Mouse (Mus musculus): ENCODE data around the gene Add2. TPM values are rescaled to one million over a fixed set of nuclear protein-coding genes. Genes with fewer than 3 reads are reported as not detected.

The Add2 gene
- polyA plus RNA-seq, 1 experiment from 2014 or later, result 19.1 TPM

DNA sequence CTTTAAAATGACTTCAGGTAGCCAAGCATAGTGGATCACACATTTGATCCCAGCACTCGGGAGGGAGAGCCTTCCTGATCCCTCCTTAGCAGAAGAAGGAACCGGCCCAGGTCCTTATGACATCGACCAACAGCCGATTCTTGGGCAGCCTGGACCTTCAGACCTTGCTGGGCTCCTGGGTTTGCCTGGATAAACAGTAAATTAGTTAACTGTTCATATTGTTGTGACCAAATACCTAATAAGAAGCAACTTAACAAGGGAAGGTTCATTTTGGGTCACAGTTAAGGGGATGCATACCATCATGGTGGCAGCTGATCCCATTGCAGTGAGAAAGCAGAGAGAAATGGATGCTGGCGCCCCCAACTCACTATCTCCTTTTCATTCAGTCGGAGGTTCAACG lies 124.2 kb downstream of the Add2 start:
- Histone ChIP-seq H3K36me3 (replicated peaks; ENCODE audit: control insufficient read depth, insufficient read depth, low read depth, low read length) (no peaks in the 10 kb centered on the region), H3K4me2 (ENCODE audit: low read depth, low read length) (no peak overlapping the region), H3K27me3 (ENCODE audit: control insufficient read depth, insufficient read depth, low read length) (no peaks in the 10 kb centered on the region), H3K4me3 (ENCODE audit: low read depth, low read length) (no peak overlapping the region), H3K9me3 (replicated peaks; ENCODE audit: control insufficient read depth, low read length) (no peaks in the 10 kb centered on the region), H3K27ac (replicated peaks; ENCODE audit: low read depth, low read length) (no peak overlapping the region), H3K4me1 (ENCODE audit: control insufficient read depth, insufficient read depth, low read length) (no peaks in the 10 kb centered on the region), H3K9ac (replicated peaks; ENCODE audit: low read length) (no peak overlapping the region)
- 92% methylated on average over 7 of the region's 7 CpGs for WGBS
- ATAC-seq (replicated peaks; ENCODE audit: insufficient number of reproducible peaks, low FRiP score, low TSS enrichment, low read depth) (no peak), DNase-seq (ENCODE audit: low spot score) (no peak)

DNA sequence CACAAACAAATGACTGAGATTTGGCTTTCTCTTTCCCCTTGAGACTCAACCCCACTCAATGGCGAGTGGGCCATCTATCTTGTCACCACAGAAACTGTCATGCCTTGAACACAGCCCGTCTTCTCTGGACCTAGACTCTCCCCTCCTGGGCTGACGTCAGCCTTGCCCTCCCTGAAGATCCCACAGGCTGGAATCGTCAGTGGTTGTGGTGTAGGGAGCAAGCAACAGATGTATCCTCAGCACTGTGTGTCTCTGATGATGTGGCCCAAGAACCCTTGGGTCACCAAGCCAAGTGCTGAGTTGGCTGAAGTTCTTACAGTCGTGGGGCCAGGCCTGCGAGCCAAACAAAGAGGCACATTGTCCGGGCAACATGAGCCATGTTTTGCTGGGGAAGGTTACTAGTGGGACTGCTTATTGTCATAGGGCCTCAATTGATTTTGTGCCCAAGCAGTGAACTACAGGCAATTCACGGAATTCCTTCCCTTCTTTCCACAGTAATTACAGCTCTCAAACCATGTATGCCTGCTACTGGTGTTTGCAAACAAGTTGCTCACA lies 125.0 kb downstream of the Add2 start:
- no peaks in the 10 kb centered on the region for H3K36me3 ChIP-seq (replicated peaks; ENCODE audit: control insufficient read depth, insufficient read depth, low read depth, low read length)
- no peaks in the 10 kb centered on the region for H3K27me3 ChIP-seq (ENCODE audit: control insufficient read depth, insufficient read depth, low read length)
- WGBS, result 56% methylated on average over 8 of the region's 8 CpGs

DNA sequence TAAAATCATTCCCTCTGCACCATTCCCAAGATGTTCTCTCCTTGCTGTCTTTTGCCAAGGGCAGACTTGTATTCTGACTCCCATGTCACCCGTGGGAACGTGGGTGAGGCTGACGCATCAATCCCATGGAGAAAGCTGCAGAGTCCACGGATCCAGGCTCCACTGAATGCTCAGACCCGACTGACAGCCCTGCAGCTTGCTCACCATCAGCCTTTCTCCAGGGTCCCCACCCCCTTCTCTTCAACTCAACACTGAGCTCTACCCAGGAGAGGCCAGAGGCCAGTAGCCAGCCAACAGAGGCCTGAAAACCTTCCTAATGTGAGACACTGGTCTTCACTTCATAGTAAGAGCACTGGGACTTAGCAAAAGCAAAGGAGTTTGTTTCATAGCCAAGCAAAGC lies 125.5 kb downstream of the Add2 start:
- no peak for ATAC-seq (replicated peaks; ENCODE audit: insufficient number of reproducible peaks, low FRiP score, low TSS enrichment, low read depth)
- Histone ChIP-seq H3K4me2 (ENCODE audit: low read depth, low read length) (no peak overlapping the region), H3K27ac (replicated peaks; ENCODE audit: low read depth, low read length) (no peak overlapping the region), H3K9ac (replicated peaks; ENCODE audit: low read length) (no peak overlapping the region), H3K4me3 (ENCODE audit: low read depth, low read length) (no peak overlapping the region), H3K4me1 (ENCODE audit: control insufficient read depth, insufficient read depth, low read length) (no peaks in the 10 kb centered on the region), H3K9me3 (replicated peaks; ENCODE audit: control insufficient read depth, low read length) (no peaks in the 10 kb centered on the region), H3K27me3 (ENCODE audit: control insufficient read depth, insufficient read depth, low read length) (no peaks in the 10 kb centered on the region), H3K36me3 (replicated peaks; ENCODE audit: control insufficient read depth, insufficient read depth, low read depth, low read length) (no peaks in the 10 kb centered on the region)
- 74% methylated on average over 5 of the region's 5 CpGs for WGBS
- no peak for DNase-seq (ENCODE audit: low spot score)

More for the DNA sequence above, 125.0 kb downstream of the Add2 start:
- Histone ChIP-seq H3K4me3 (ENCODE audit: low read depth, low read length) (no peak overlapping the region), H3K27ac (replicated peaks; ENCODE audit: low read depth, low read length) (no peak overlapping the region), H3K9me3 (replicated peaks; ENCODE audit: control insufficient read depth, low read length) (no peaks in the 10 kb centered on the region), H3K4me1 (ENCODE audit: control insufficient read depth, insufficient read depth, low read length) (no peaks in the 10 kb centered on the region), H3K9ac (replicated peaks; ENCODE audit: low read length) (no peak overlapping the region), H3K4me2 (ENCODE audit: low read depth, low read length) (no peak overlapping the region)
- no peak for DNase-seq (ENCODE audit: low spot score)
- no peak for ATAC-seq (replicated peaks; ENCODE audit: insufficient number of reproducible peaks, low FRiP score, low TSS enrichment, low read depth)

DNA sequence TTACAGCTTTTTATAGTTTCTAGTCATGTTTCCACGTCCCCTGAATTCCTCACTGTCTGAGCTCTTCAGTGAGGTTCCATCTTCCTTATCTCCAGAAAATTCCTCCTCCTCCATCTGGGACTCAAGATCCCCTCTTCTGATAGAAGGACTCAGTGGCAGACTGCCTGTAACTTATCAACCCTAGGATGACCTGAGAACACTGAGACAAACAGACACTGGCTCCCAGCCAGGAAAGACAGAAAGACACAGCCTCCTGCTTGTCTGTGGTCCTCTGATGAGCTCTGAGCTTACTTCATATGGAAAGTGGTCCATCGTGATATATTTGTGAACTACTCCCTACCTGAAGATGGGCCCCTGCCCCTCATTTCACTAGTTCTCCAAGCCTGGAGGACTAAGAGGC lies 126.0 kb downstream of the Add2 start:
- no peaks in the 10 kb centered on the region for H3K9me3 ChIP-seq (replicated peaks; ENCODE audit: control insufficient read depth, low read length)
- whole genome bisulfite sequencing, result 84% methylated on average over 2 of the region's 2 CpGs
- ATAC-seq (replicated peaks; ENCODE audit: insufficient number of reproducible peaks, low FRiP score, low TSS enrichment, low read depth), result no peak

DNA sequence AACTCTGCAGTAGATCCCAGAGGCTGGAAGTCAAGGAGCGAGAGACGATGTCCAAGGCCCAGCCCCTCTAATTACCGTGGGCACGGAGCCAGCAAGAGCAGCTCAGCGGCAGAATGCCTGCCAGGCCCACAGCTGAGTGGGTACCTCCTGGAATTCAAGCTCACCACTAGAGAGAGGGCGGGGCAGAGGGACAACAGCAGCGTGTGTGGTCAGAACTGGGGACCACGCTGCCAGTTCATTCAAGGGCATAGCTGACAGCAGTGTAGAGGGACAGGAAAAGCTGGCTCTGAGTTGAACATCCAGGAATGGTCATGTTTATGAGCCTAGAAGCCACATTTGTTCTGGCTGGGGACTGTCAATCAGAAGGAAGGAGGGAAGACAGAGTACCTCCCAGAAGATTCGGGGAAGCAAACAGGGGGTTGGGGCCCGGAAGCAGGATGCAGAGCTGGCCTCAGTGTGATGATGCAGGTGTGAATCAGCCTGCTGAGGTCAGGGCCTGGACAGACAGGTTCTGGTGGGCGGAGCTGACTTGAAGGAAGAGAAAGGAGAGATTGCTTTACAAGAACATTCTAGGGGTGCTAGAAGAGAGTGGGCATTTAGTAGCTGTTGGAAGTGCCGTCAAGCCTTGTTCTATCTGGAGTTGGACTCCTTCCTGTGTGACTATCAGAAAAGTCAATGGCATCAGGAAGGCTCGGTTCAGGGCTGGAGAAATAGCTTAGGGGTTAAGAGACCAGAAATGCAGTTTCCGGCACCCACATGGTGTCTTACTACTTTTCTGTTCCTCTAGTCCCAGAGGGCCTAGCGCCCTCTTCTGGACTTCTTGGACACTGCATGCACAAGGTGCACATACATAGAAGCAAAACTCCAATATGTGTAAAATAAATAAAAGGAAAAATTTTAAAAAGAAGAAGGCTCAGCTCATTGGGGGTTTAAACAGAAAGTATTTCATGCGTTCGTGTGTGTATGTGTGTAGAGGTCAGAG lies 129.1 kb downstream of the Add2 start:
- Histone ChIP-seq H3K27ac (replicated peaks; ENCODE audit: low read depth, low read length) (no peak overlapping the region), H3K36me3 (replicated peaks; ENCODE audit: control insufficient read depth, insufficient read depth, low read depth, low read length) (no peaks in the 10 kb centered on the region), H3K4me2 (ENCODE audit: low read depth, low read length) (no peak overlapping the region), H3K4me3 (ENCODE audit: low read depth, low read length) (no peak overlapping the region), H3K9me3 (replicated peaks; ENCODE audit: control insufficient read depth, low read length) (no peaks in the 10 kb centered on the region), H3K9ac (replicated peaks; ENCODE audit: low read length) (no peak overlapping the region), H3K4me1 (ENCODE audit: control insufficient read depth, insufficient read depth, low read length) (no peaks in the 10 kb centered on the region), H3K27me3 (ENCODE audit: control insufficient read depth, insufficient read depth, low read length) (no peaks in the 10 kb centered on the region)
- DNase-seq (ENCODE audit: low spot score) (no peak), ATAC-seq (replicated peaks; ENCODE audit: insufficient number of reproducible peaks, low FRiP score, low TSS enrichment, low read depth) (no peak)
- 77% methylated on average over 17 of the region's 17 CpGs for WGBS

More for the DNA sequence above, 126.0 kb downstream of the Add2 start:
- no peak overlapping the region for H3K9ac ChIP-seq (replicated peaks; ENCODE audit: low read length)
- DNase-seq (ENCODE audit: low spot score), result no peak
- H3K4me1 ChIP-seq (ENCODE audit: control insufficient read depth, insufficient read depth, low read length), result no peaks in the 10 kb centered on the region
- no peak overlapping the region for H3K4me3 ChIP-seq (ENCODE audit: low read depth, low read length)
- no peaks in the 10 kb centered on the region for H3K36me3 ChIP-seq (replicated peaks; ENCODE audit: control insufficient read depth, insufficient read depth, low read depth, low read length)
- no peaks in the 10 kb centered on the region for H3K27me3 ChIP-seq (ENCODE audit: control insufficient read depth, insufficient read depth, low read length)
- H3K27ac ChIP-seq (replicated peaks; ENCODE audit: low read depth, low read length), result no peak overlapping the region
- H3K4me2 ChIP-seq (ENCODE audit: low read depth, low read length), result no peak overlapping the region

DNA sequence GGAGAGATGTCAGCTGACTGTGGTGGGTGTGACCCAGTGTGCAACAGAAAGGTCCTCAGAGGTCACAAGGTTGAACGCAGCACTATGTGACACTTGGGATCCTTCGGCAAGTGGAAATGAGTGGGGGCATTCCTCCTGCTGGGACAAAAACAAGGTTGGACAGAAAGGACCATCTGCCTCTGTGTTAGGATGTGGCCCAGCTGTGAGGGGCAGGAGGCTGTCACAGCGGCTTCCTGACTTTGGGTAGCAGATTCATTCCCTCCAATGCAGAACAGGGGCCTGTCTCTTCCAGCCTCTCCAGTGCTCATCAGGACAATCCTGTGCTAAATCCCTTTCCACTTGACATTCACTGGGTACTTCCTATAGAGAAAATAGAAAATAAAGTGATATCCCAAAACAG lies 132.4 kb downstream of the Add2 start:
- ATAC-seq (replicated peaks; ENCODE audit: insufficient number of reproducible peaks, low FRiP score, low TSS enrichment, low read depth) (no peak), DNase-seq (ENCODE audit: low spot score) (no peak)
- 48% methylated on average over 3 of the region's 3 CpGs for WGBS
- H3K9me3 ChIP-seq (replicated peaks; ENCODE audit: control insufficient read depth, low read length), result no peaks in the 10 kb centered on the region
- H3K4me2 ChIP-seq (ENCODE audit: low read depth, low read length), result no peak overlapping the region
- H3K4me1 ChIP-seq (ENCODE audit: control insufficient read depth, insufficient read depth, low read length), result no peaks in the 10 kb centered on the region
- no peaks in the 10 kb centered on the region for H3K27me3 ChIP-seq (ENCODE audit: control insufficient read depth, insufficient read depth, low read length)
- H3K9ac ChIP-seq (replicated peaks; ENCODE audit: low read length), result no peak overlapping the region
- no peak overlapping the region for H3K4me3 ChIP-seq (ENCODE audit: low read depth, low read length)
- H3K27ac ChIP-seq (replicated peaks; ENCODE audit: low read depth, low read length), result no peak overlapping the region
- H3K36me3 ChIP-seq (replicated peaks; ENCODE audit: control insufficient read depth, insufficient read depth, low read depth, low read length), result no peaks in the 10 kb centered on the region

DNA sequence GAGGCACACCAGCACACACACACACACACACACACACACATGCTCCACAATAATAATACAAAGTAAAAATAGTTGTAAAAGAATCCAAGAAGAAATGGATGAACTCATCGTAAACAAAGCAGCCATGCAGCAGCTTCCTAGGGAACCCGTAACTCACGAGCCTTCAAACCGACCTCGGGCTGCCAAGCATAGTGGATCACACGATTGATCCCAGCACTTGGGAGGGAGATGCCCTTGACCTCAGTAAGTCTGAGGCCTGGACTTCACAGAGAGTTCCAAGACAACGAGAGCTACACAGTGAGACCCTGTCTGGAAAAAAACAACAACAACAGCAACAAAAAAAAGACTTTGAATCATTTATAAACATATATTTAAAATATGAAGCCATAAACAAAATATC lies 133.1 kb downstream of the Add2 start:
- no peaks in the 10 kb centered on the region for H3K27me3 ChIP-seq (ENCODE audit: control insufficient read depth, insufficient read depth, low read length)
- H3K36me3 ChIP-seq (replicated peaks; ENCODE audit: control insufficient read depth, insufficient read depth, low read depth, low read length), result no peaks in the 10 kb centered on the region
- H3K9me3 ChIP-seq (replicated peaks; ENCODE audit: control insufficient read depth, low read length), result no peaks in the 10 kb centered on the region
- ATAC-seq (replicated peaks; ENCODE audit: insufficient number of reproducible peaks, low FRiP score, low TSS enrichment, low read depth), result no peak
- 61% methylated on average over 7 of the region's 7 CpGs for WGBS
- DNase-seq (ENCODE audit: low spot score), result no peak
- no peaks in the 10 kb centered on the region for H3K4me1 ChIP-seq (ENCODE audit: control insufficient read depth, insufficient read depth, low read length)
- H3K4me3 ChIP-seq (ENCODE audit: low read depth, low read length), result no peak overlapping the region
- no peak overlapping the region for H3K4me2 ChIP-seq (ENCODE audit: low read depth, low read length)
- H3K27ac ChIP-seq (replicated peaks; ENCODE audit: low read depth, low read length), result no peak overlapping the region
- H3K9ac ChIP-seq (replicated peaks; ENCODE audit: low read length), result no peak overlapping the region

DNA sequence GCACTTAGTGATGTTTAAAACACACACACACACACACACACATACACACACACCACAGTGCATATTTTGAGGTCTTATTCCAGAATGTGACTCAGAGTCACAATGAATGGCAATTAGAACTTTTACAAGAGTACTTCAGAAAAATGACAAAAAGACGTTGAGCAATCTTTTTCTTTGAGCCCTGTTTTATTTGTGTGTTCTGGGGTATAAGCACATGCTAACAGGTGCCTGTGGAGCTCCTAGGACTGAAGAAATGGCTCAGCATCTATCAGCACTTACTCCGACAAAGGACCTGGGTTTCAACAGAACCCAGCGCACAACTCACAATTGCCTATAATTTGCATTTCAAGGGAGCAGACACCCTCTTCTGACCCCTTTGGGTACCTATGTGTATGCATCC lies 135.5 kb downstream of the Add2 start:
- H3K9me3 ChIP-seq (replicated peaks; ENCODE audit: control insufficient read depth, low read length), result no peaks in the 10 kb centered on the region
- H3K27me3 ChIP-seq (ENCODE audit: control insufficient read depth, insufficient read depth, low read length), result no peaks in the 10 kb centered on the region
- H3K4me3 ChIP-seq (ENCODE audit: low read depth, low read length), result no peak overlapping the region
- ATAC-seq (replicated peaks; ENCODE audit: insufficient number of reproducible peaks, low FRiP score, low TSS enrichment, low read depth) (no peak), DNase-seq (ENCODE audit: low spot score) (no peak)
- H3K27ac ChIP-seq (replicated peaks; ENCODE audit: low read depth, low read length), result no peak overlapping the region
- H3K4me1 ChIP-seq (ENCODE audit: control insufficient read depth, insufficient read depth, low read length), result no peaks in the 10 kb centered on the region
- no peak overlapping the region for H3K9ac ChIP-seq (replicated peaks; ENCODE audit: low read length)
- H3K36me3 ChIP-seq (replicated peaks; ENCODE audit: control insufficient read depth, insufficient read depth, low read depth, low read length), result no peaks in the 10 kb centered on the region
- 67% methylated on average over 3 of the region's 3 CpGs for WGBS
- no peak overlapping the region for H3K4me2 ChIP-seq (ENCODE audit: low read depth, low read length)

All from embryonic facial prominence, embryonic 11.5 days (tissue).